16 mouse cellular contexts compared by ENCODE assay signal in the genomic region with DNA sequence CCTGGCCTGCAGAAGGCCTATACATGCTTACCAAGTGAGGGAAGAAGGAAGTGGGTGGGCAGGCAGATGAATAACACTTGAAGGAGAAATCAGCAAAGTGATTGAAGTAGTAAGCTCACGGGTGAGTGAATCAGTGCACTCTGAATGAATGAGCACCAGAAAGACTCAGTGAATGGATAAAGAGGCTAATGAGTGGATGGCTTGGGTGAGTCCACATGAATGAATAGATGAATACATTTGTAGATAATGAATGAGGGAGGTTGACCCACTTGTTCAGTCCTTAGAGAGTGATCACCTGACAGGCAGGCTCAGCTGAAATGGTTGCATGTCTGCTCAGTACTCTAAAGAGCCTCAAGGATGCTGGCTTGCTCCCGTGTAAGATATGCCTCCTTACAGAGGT.
DNase-seq lines count a peak whose midpoint lies in the region; ATAC-seq and TF ChIP-seq lines count a peak whose summit lies in the region.
"Had no signal": no experiment of that assay in that cellular context is flagged by ENCODE, and none has a peak within 500 bp of the region (broad histone marks: within the 10 kb centered on the region; RNA-seq: fewer than 3 reads in every experiment).

No protein-coding gene starts in this region.

- H3K4me2 ChIP-seq in embryonic facial prominence, embryonic 14.5 days (ENCODE audit: low read depth, low read length), result no peak overlapping the region
- H3K4me2 ChIP-seq in hindbrain, embryonic 14.5 days (replicated peaks), result no peak overlapping the region
- H3K4me2 ChIP-seq in midbrain, postnatal 0 days (ENCODE audit: low read depth, low read length, poor library complexity, severe bottlenecking), result no peak overlapping the region
- H3K4me2 ChIP-seq: heart, embryonic 12.5 days; lung, embryonic 14.5 days had no signal

- no peak overlapping the region for H3K9ac ChIP-seq in embryonic facial prominence, embryonic 14.5 days (ENCODE audit: low read depth, low read length)
- no peak overlapping the region for H3K9ac ChIP-seq in hindbrain, embryonic 14.5 days
- no peak overlapping the region for H3K9ac ChIP-seq in midbrain, postnatal 0 days (replicated peaks; ENCODE audit: low read length, poor library complexity, severe bottlenecking)
- H3K9ac ChIP-seq: heart, embryonic 12.5 days; lung, embryonic 14.5 days had no signal

- ATAC-seq in embryonic facial prominence, embryonic 14.5 days (ENCODE audit: low read depth), result no peak; the same call in 1 of the 2 replicates
- peak; percentile 40; the same call in 1 of the 2 replicates for ATAC-seq in hindbrain, embryonic 14.5 days (ENCODE audit: low FRiP score)
- 0 out of 2 replicates have a peak, but pooled peaks have one; percentile 34 for ATAC-seq in midbrain, postnatal 0 days (ENCODE audit: low FRiP score)
- no peak for ATAC-seq in erythroblast, adult 5-6 weeks (replicated peaks; ENCODE audit: low FRiP score, poor library complexity, severe bottlenecking)
- ATAC-seq: CD4-positive, CD25-positive, alpha-beta regulatory T cell, adult 4 months had no signal

- no peaks in the 10 kb centered on the region for H3K4me1 ChIP-seq in embryonic facial prominence, embryonic 14.5 days (ENCODE audit: control insufficient read depth, insufficient read depth, low read length)
- H3K4me1 ChIP-seq in hindbrain, embryonic 14.5 days (replicated peaks; ENCODE audit: control insufficient read depth, insufficient read depth, low read length), result 0 out of 2 replicates have a peak, but pooled peaks cover 9% of the 10 kb centered on the region
- H3K4me1 ChIP-seq in midbrain, postnatal 0 days (ENCODE audit: insufficient read depth, low read length), result no peaks in the 10 kb centered on the region
- H3K4me1 ChIP-seq: heart, embryonic 12.5 days had no signal

- H3K4me3 ChIP-seq in embryonic facial prominence, embryonic 14.5 days (ENCODE audit: low read depth, low read length), result no peak overlapping the region
- no peak overlapping the region for H3K4me3 ChIP-seq in hindbrain, embryonic 14.5 days (replicated peaks; ENCODE audit: low read length)
- H3K4me3 ChIP-seq in midbrain, postnatal 0 days (ENCODE audit: low read depth, low read length), result no peak overlapping the region
- H3K4me3 ChIP-seq: heart, embryonic 12.5 days had no signal

- H3K27ac ChIP-seq in embryonic facial prominence, embryonic 14.5 days (replicated peaks; ENCODE audit: low read depth, low read length), result no peak overlapping the region
- H3K27ac ChIP-seq in hindbrain, embryonic 14.5 days, result no peak overlapping the region
- H3K27ac ChIP-seq in midbrain, postnatal 0 days (ENCODE audit: low read depth, low read length), result no peak overlapping the region

- DNase-seq in brain, adult 2 months (ENCODE audit: low read depth, low spot score), result peak; percentile 37
- DNase-seq in embryonic facial prominence, embryonic 14.5 days (ENCODE audit: low spot score), result peak; percentile 30
- no peak for DNase-seq in hindbrain, embryonic 14.5 days (ENCODE audit: low spot score)
- peak; percentile 44 for DNase-seq in midbrain, postnatal 0 days (ENCODE audit: low spot score)
- no peak for DNase-seq in lung, adult 18-20 months
- DNase-seq in spleen, adult 12 weeks (ENCODE audit: low spot score), result no peak
- DNase-seq: adrenal gland, postnatal 36 days; cerebellum, postnatal 36 days; heart, postnatal 4 days; kidney, adult 18-20 months; liver; lung, embryonic 14.5 days; thymus, adult 2 months had no signal

- no peaks in the 10 kb centered on the region for H3K36me3 ChIP-seq in embryonic facial prominence, embryonic 14.5 days (ENCODE audit: control insufficient read depth, insufficient read depth, low read length)
- no peaks in the 10 kb centered on the region for H3K36me3 ChIP-seq in hindbrain, embryonic 14.5 days (replicated peaks; ENCODE audit: control insufficient read depth, insufficient read depth)
- no peaks in the 10 kb centered on the region for H3K36me3 ChIP-seq in midbrain, postnatal 0 days (ENCODE audit: insufficient read depth, low read length)
- H3K36me3 ChIP-seq: heart, embryonic 12.5 days had no signal

- no peaks in the 10 kb centered on the region for H3K9me3 ChIP-seq in embryonic facial prominence, embryonic 14.5 days (ENCODE audit: control insufficient read depth, low read length)
- no peaks in the 10 kb centered on the region for H3K9me3 ChIP-seq in hindbrain, embryonic 14.5 days (ENCODE audit: control insufficient read depth, low read length)
- H3K9me3 ChIP-seq in midbrain, postnatal 0 days (ENCODE audit: low read length), result no peaks in the 10 kb centered on the region
- H3K9me3 ChIP-seq: heart, embryonic 12.5 days had no signal

- no peaks in the 10 kb centered on the region for H3K27me3 ChIP-seq in embryonic facial prominence, embryonic 14.5 days (replicated peaks; ENCODE audit: control insufficient read depth, insufficient read depth, low read length)
- no peaks in the 10 kb centered on the region for H3K27me3 ChIP-seq in hindbrain, embryonic 14.5 days (ENCODE audit: control insufficient read depth, insufficient read depth, low read length)
- no peaks in the 10 kb centered on the region for H3K27me3 ChIP-seq in midbrain, postnatal 0 days (ENCODE audit: insufficient read depth, low read length)

- no peak for TF ChIP-seq CTCF in midbrain, postnatal 0 days (IDR thresholded peaks at IDR 0.05)

- 85% methylated on average over 2 of the region's 2 CpGs for WGBS in embryonic facial prominence, embryonic 14.5 days
- WGBS in hindbrain, embryonic 14.5 days, result 35% methylated on average over 2 of the region's 2 CpGs
- 47% methylated on average over 2 of the region's 2 CpGs for WGBS in midbrain, postnatal 0 days

Comparison
In these comparisons a context has a peak if more than half of its experiments do, and no peak if none do; other contexts are left out.
1. DNase-seq: peak in brain, adult 2 months (single experiment), embryonic facial prominence, embryonic 14.5 days (single experiment) and midbrain, postnatal 0 days (single experiment); none in hindbrain, embryonic 14.5 days (single experiment), lung, adult 18-20 months (0 of 2) and spleen, adult 12 weeks (single experiment).
2. ATAC-seq: peak in hindbrain, embryonic 14.5 days (single experiment) and midbrain, postnatal 0 days (single experiment); none in embryonic facial prominence, embryonic 14.5 days (single experiment) and erythroblast, adult 5-6 weeks (single experiment).